Mouse (Mus musculus) midbrain, embryonic 10.5 days (tissue): Measurements from ENCODE around the gene Nrl. TPM values are rescaled to one million over a fixed set of nuclear protein-coding genes. Genes with fewer than 3 reads are reported as not detected.
A peak's percentile ranks its signal among the peaks of the same experiment; 100 is the strongest.

Experiments used
- DNase-seq: peaks from one replicate; pipeline ENCODE4 v3.0.0-alpha.2; 2017; ENCODE audit warnings: low spot score
- H3K27ac ChIP-seq: fragments of 300-500 bp; sonication (generic); replicated peaks from 2 replicates; pipeline ENCODE4 v1.5.1; 2016; ENCODE audit warnings: mild to moderate bottlenecking
- H3K27me3 ChIP-seq: fragments of 300-500 bp; sonication (generic); 2 replicates; pipeline ENCODE4 v1.6.1; 2016; ENCODE audit warnings: low read depth, mild to moderate bottlenecking; ENCODE audit not compliant: poor library complexity, severe bottlenecking
- H3K36me3 ChIP-seq: fragments of 300-500 bp; sonication (generic); 2 replicates; pipeline ENCODE4 v1.6.1; 2016; ENCODE audit warnings: mild to moderate bottlenecking, moderate library complexity
- H3K4me1 ChIP-seq: fragments of 300-500 bp; sonication (generic); 2 replicates; pipeline ENCODE4 v1.6.1; 2016
- H3K4me3 ChIP-seq: fragments of 300-500 bp; sonication (generic); 2 replicates; pipeline ENCODE4 v1.5.1; 2016; ENCODE audit warnings: mild to moderate bottlenecking, moderate library complexity
- H3K9me3 ChIP-seq: fragments of 300-500 bp; sonication (generic); replicated peaks from 2 replicates; pipeline ENCODE4 v1.6.1; 2016; ENCODE audit warnings: mild to moderate bottlenecking
- WGBS: fragments of 180-500 bp; shearing (Covaris S2); methylation state at CpG from one replicate; pipeline ENCODE4 v1.1.7; 2016; 5-methylcytosine and 5-hydroxymethylcytosine counted together
- polyA plus RNA-seq: library from polyadenylated mRNA; unstranded; fragments of >200 nt; fragmentation: Nextera tagmentation; extraction: Ambion mirVana; gene quantifications from 2 replicates; pipeline ENCODE4 v1.2.1, GENCODE M21; 2016

Nrl gene
- polyA plus RNA-seq, 1 experiment from 2014 or later: not detected

- Histone ChIP-seq H3K36me3 (no peaks in the 10 kb centered on the region), H3K4me3 (peak overlapping the region; percentile 63), H3K4me1 (peaks cover 38% of the 10 kb centered on the region), H3K27ac (peak overlapping the region; percentile 50), H3K9me3 (no peaks in the 10 kb centered on the region), H3K27me3 (peaks cover 78% of the 10 kb centered on the region)
- under 1% methylated on average over 61 of the region's 61 CpGs for WGBS
- DNase-seq: peak; percentile 53
Observed at GRCm38 (mm10) chr14:55520451-55521361, 4.1 kb downstream of the Nrl start.

GRCm38 (mm10) chr14:55519604-55520003 is 5.2 kb downstream of the Nrl start:
- H3K4me1 ChIP-seq: peaks cover 38% of the 10 kb centered on the region
- no peaks in the 10 kb centered on the region for H3K36me3 ChIP-seq
- WGBS: 64% methylated on average over 4 of the region's 4 CpGs
- H3K27ac ChIP-seq: no peak overlapping the region
- H3K4me3 ChIP-seq: no peak overlapping the region
- peaks cover 75% of the 10 kb centered on the region for H3K27me3 ChIP-seq
- no peaks in the 10 kb centered on the region for H3K9me3 ChIP-seq
- DNase-seq: no peak

GRCm38 (mm10) chr14:55518897-55519296 is 5.9 kb downstream of the Nrl start:
- H3K27me3 ChIP-seq: peaks cover 69% of the 10 kb centered on the region

GRCm38 (mm10) chr14:55515846-55516245 is 8.9 kb downstream of the Nrl start:
- Histone ChIP-seq H3K27ac (no peak overlapping the region), H3K27me3 (peaks cover 52% of the 10 kb centered on the region), H3K9me3 (no peaks in the 10 kb centered on the region), H3K4me3 (no peak overlapping the region), H3K4me1 (peaks cover 37% of the 10 kb centered on the region), H3K36me3 (no peaks in the 10 kb centered on the region)
- DNase-seq: no peak
- WGBS: 89% methylated on average over 4 of the region's 4 CpGs

More at GRCm38 (mm10) chr14:55518897-55519296, 5.9 kb downstream of the Nrl start:
- 53% methylated on average over 2 of the region's 2 CpGs for WGBS
- DNase-seq: peak; percentile 45
- Histone ChIP-seq H3K9me3 (no peaks in the 10 kb centered on the region), H3K4me1 (peaks cover 38% of the 10 kb centered on the region), H3K4me3 (no peak overlapping the region), H3K36me3 (no peaks in the 10 kb centered on the region), H3K27ac (no peak overlapping the region)

- H3K27ac ChIP-seq: no peak overlapping the region
- WGBS: 76% methylated on average over 10 of the region's 10 CpGs
Observed at GRCm38 (mm10) chr14:55513927-55514326, 10.9 kb downstream of the Nrl start.

GRCm38 (mm10) chr14:55511037-55511436 is 13.7 kb downstream of the Nrl start:
- peaks cover 14% of the 10 kb centered on the region for H3K4me1 ChIP-seq
- H3K4me3 ChIP-seq: no peak overlapping the region
- H3K27me3 ChIP-seq: 0 out of 2 replicates have a peak, but pooled peaks cover 13% of the 10 kb centered on the region
- H3K36me3 ChIP-seq: peaks cover 3% of the 10 kb centered on the region; the same call in 1 of the 2 replicates
- DNase-seq: no peak
- 70% methylated on average over 7 of the region's 7 CpGs for WGBS
- no peak overlapping the region for H3K27ac ChIP-seq
- no peaks in the 10 kb centered on the region for H3K9me3 ChIP-seq

More at GRCm38 (mm10) chr14:55513927-55514326, 10.9 kb downstream of the Nrl start:
- no peak for DNase-seq
- Histone ChIP-seq H3K36me3 (no peaks in the 10 kb centered on the region), H3K27me3 (peaks cover 34% of the 10 kb centered on the region), H3K9me3 (no peaks in the 10 kb centered on the region), H3K4me1 (peaks cover 31% of the 10 kb centered on the region), H3K4me3 (no peak overlapping the region)

- no peak for DNase-seq
- H3K36me3 ChIP-seq: peaks cover 3% of the 10 kb centered on the region; the same call in 1 of the 2 replicates
- peak within 1 kb of the TSS; percentile 38; the same call in 1 of the 2 replicates for H3K27ac ChIP-seq
- H3K4me3 ChIP-seq: no peak within 1 kb of the TSS
- peaks cover 14% of the 10 kb centered on the region for H3K4me1 ChIP-seq
- H3K9me3 ChIP-seq: no peaks in the 10 kb centered on the region
- 85% methylated on average over 18 of the region's 22 CpGs for WGBS
- H3K27me3 ChIP-seq: 0 out of 2 replicates have a peak, but pooled peaks cover 12% of the 10 kb centered on the region
Observed at GRCm38 (mm10) chr14:55510125-55510731, 14.6 kb downstream of the Nrl start, which contains the start of gene Cpne6. Cpne6 (plus strand) TSS chr14:55510445.

- Histone ChIP-seq H3K4me1 (peaks cover 14% of the 10 kb centered on the region), H3K27me3 (0 out of 2 replicates have a peak, but pooled peaks cover 12% of the 10 kb centered on the region), H3K9me3 (no peaks in the 10 kb centered on the region), H3K4me3 (no peak overlapping the region), H3K27ac (no peak overlapping the region), H3K36me3 (peaks cover 3% of the 10 kb centered on the region; the same call in 1 of the 2 replicates)
- no peak for DNase-seq
- 82% methylated on average over 10 of the region's 10 CpGs for WGBS
Observed at GRCm38 (mm10) chr14:55509540-55509939, 15.2 kb downstream of the Nrl start.

- no peak for DNase-seq
- Histone ChIP-seq H3K4me3 (no peak overlapping the region), H3K27me3 (0 out of 2 replicates have a peak, but pooled peaks cover 12% of the 10 kb centered on the region), H3K9me3 (no peaks in the 10 kb centered on the region), H3K27ac (no peak overlapping the region), H3K4me1 (peaks cover 14% of the 10 kb centered on the region), H3K36me3 (peaks cover 11% of the 10 kb centered on the region; the same call in 1 of the 2 replicates)
- 60% methylated on average over 7 of the region's 7 CpGs for WGBS
Observed at GRCm38 (mm10) chr14:55507801-55508200, 17.0 kb downstream of the Nrl start.

- no peaks in the 10 kb centered on the region for H3K9me3 ChIP-seq
- peaks cover 31% of the 10 kb centered on the region for H3K36me3 ChIP-seq
- DNase-seq: no peak
- H3K27me3 ChIP-seq: no peaks in the 10 kb centered on the region
- peaks cover 8% of the 10 kb centered on the region for H3K4me1 ChIP-seq
- no peak overlapping the region for H3K4me3 ChIP-seq
- 86% methylated on average over 9 of the region's 9 CpGs for WGBS
- H3K27ac ChIP-seq: no peak overlapping the region
Observed at GRCm38 (mm10) chr14:55505612-55506011, 19.2 kb downstream of the Nrl start.

- peak; percentile 85 for DNase-seq
- H3K4me3 ChIP-seq: no peak overlapping the region
- peaks cover 4% of the 10 kb centered on the region for H3K4me1 ChIP-seq
- H3K27me3 ChIP-seq: 0 out of 2 replicates have a peak, but pooled peaks cover 4% of the 10 kb centered on the region
- peaks cover 85% of the 10 kb centered on the region for H3K36me3 ChIP-seq
- H3K27ac ChIP-seq: no peak overlapping the region
- 35% methylated on average over 6 of the region's 6 CpGs for WGBS
- H3K9me3 ChIP-seq: no peaks in the 10 kb centered on the region
Observed at GRCm38 (mm10) chr14:55497449-55497821, 27.3 kb downstream of the Nrl start.

- Histone ChIP-seq H3K27ac (no peak overlapping the region), H3K4me1 (peaks cover 9% of the 10 kb centered on the region), H3K4me3 (no peak overlapping the region), H3K27me3 (0 out of 2 replicates have a peak, but pooled peaks cover 4% of the 10 kb centered on the region), H3K36me3 (peaks cover 80% of the 10 kb centered on the region), H3K9me3 (no peaks in the 10 kb centered on the region)
- no peak for DNase-seq
- WGBS: 74% methylated on average over 16 of the region's 16 CpGs
Observed at GRCm38 (mm10) chr14:55496761-55497448, 27.9 kb downstream of the Nrl start.
